Mouse (Mus musculus) cortical plate, adult 2 months (tissue): ENCODE measurements around the gene Rbm20.

Experiments used
- CTCF ChIP-seq: fragments of 200-500 bp; IDR thresholded peaks from 2 replicates; pipeline ENCODE4 v1.5.1; 2011; ENCODE audit warnings: mild to moderate bottlenecking, control low read depth, low read length; ENCODE audit not compliant: insufficient read depth; ENCODE audit errors: extremely low read depth
- POLR2A ChIP-seq: fragments of 200-500 bp; IDR thresholded peaks from 2 replicates; pipeline ENCODE4 v1.6.1; 2011; ENCODE audit warnings: mild to moderate bottlenecking, low read length, control low read depth; ENCODE audit not compliant: insufficient read depth; ENCODE audit errors: extremely low read depth

DNA sequence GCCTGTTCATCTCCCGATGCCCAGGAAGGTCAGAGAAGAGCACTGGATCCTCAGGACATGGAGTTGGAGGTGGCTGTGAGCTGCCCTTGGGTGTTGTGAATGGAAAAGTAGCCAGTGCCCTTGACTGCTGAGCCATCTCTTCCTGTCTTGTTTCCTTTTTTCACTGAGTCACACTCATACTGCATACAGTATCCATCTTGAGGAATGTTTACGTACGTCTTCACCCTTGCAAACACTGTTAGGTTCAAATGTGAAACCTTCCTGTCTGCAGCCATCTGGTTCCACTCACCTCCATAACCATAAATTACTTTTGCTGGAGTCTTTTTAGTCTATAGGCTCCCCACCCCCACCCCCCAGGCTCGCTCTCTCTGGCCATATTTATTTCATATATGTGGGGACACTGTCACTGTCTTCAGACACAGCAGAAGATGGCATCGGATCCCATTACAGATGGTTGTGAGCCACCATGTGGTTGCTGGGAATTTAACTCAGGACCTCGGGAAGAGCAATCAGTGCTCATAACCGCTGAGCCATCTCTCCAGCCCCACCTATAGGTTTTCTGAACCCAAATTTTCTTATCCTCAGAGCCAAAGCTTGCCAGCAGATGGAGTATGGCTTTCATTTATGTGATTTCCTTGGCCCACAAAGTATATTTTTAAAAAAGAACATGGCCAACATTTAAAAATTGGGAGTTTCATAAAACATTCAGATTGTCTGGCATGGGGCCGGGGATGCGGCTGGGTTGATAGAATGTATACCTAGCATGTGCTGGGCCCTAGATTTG, 51.0 kb downstream of the Rbm20 start:
- TF ChIP-seq CTCF (no peak), POLR2A (no peak)
